Mouse (Mus musculus): ENCODE data around the gene Nlrp10. TPM values are rescaled to one million over a fixed set of nuclear protein-coding genes. Genes with fewer than 3 reads are reported as not detected.

Gene Nlrp10
- polyA plus RNA-seq, 1 experiment from 2014 or later = 0.06 TPM

- Histone ChIP-seq H3K4me1 (replicated peaks) (no peaks in the 10 kb centered on the region), H3K36me3 (no peaks in the 10 kb centered on the region), H3K9ac (no peak within 1 kb of the TSS), H3K4me2 (no peak within 1 kb of the TSS), H3K9me3 (no peaks in the 10 kb centered on the region), H3K27me3 (no peaks in the 10 kb centered on the region), H3K4me3 (no peak within 1 kb of the TSS), H3K27ac (replicated peaks) (no peak within 1 kb of the TSS)
- no peak for ATAC-seq (ENCODE audit: low FRiP score, low read depth)
- 78% methylated on average over 2 of the region's 2 CpGs for WGBS
Measured at GRCm38 (mm10) chr7:108872279-108872678, 57.7 kb downstream of the Nlrp10 start, which contains the start of gene Olfr517. Gene Olfr517, minus strand, starts transcription at chr7:108872379.

Other genes with a start within 250 kb of the Nlrp10 start
- gene Olfr512, start 216.9 kb downstream of the Nlrp10 start, polyA plus RNA-seq (2015; fragmentation: Nextera tagmentation; extraction: Ambion mirVana) = not detected in 2 replicates
- gene Olfr513, start 179.2 kb downstream of the Nlrp10 start, polyA plus RNA-seq (2015; fragmentation: Nextera tagmentation; extraction: Ambion mirVana) = not detected in 2 replicates
- gene Olfr514, start 104.2 kb downstream of the Nlrp10 start, polyA plus RNA-seq (2015; fragmentation: Nextera tagmentation; extraction: Ambion mirVana) = not detected in 2 replicates
- gene Olfr516, start 79.6 kb downstream of the Nlrp10 start, polyA plus RNA-seq (2015; fragmentation: Nextera tagmentation; extraction: Ambion mirVana) = not detected in 2 replicates
- not detected in 2 replicates for gene Olfr517, start 57.8 kb downstream of the Nlrp10 start, polyA plus RNA-seq (2015; fragmentation: Nextera tagmentation; extraction: Ambion mirVana)
- gene Olfr518, start 45.2 kb downstream of the Nlrp10 start, polyA plus RNA-seq (2015; fragmentation: Nextera tagmentation; extraction: Ambion mirVana) = not detected in 2 replicates
- not detected in 2 replicates for gene Olfr519, start 35.8 kb downstream of the Nlrp10 start, polyA plus RNA-seq (2015; fragmentation: Nextera tagmentation; extraction: Ambion mirVana)
- 73.6 and 76.5 TPM in 2 replicates for gene Eif3f, start 4.2 kb upstream of the Nlrp10 start, polyA plus RNA-seq (2015; fragmentation: Nextera tagmentation; extraction: Ambion mirVana)
- gene Tub, start 20.2 kb upstream of the Nlrp10 start, polyA plus RNA-seq (2015; fragmentation: Nextera tagmentation; extraction: Ambion mirVana) = 45.8 and 51.4 TPM in 2 replicates
- 33.2 and 35.6 TPM in 2 replicates for gene Ric3, start 153.2 kb upstream of the Nlrp10 start, polyA plus RNA-seq (2015; fragmentation: Nextera tagmentation; extraction: Ambion mirVana)
- 59.5 and 78.0 TPM in 2 replicates for gene Lmo1, start 245.0 kb upstream of the Nlrp10 start, polyA plus RNA-seq (2015; fragmentation: Nextera tagmentation; extraction: Ambion mirVana)